Mouse (Mus musculus): ENCODE measurements at regions not wholly inside any gene's neighbourhood (a gene's known extent, or its start where the extent isn't known, plus 50 kb on each side); places are given as distances from the start of the nearest gene placed in this dataset.

DNA sequence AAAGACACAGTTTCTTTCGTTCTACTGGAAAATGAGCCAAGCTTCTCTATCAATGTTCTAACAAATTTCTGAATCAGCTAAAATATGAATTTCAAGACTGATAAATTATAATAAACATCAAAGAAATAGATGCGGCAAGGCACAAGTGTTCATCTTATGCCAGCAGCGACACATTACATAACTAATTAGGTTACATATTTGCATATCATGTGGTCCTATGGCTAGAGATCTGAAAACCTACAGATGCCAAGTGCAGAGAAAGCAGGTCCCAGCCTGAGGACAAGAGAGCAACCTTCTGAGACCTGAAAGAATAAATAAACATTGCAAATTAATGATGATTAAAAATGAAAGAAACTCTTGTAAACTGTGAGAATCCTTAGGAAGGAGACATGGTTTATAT lies 201.3 kb upstream of the Tent5a start:
- in situ Hi-C loops (cut with MboI, MseI) = no loop called here

DNA sequence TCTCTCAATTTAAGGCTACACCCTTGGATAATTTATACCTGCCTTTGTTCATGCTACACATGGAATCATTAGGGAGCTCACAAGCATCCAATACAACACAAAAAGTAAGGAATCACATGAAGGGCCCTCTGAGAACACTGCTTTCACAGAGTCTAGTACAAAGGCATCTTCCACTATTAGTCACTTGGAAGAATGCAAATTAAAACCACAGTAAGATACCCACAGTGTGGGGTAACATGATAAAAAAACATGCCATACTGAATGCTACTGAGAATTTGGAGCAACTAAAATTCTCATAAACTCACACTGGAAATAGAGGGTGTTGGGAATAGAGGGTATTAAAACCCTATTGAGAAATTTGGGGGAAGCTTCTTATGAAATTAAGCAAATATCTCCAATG lies 197.6 kb upstream of the Tent5a start:
- in situ Hi-C loops (cut with MboI, MseI) = no loop called here

GRCm38 (mm10) chr9:85521342-85521741 lies 194.2 kb upstream of the Tent5a start:
- in situ Hi-C loops (cut with MboI, MseI) = no loop called here

DNA sequence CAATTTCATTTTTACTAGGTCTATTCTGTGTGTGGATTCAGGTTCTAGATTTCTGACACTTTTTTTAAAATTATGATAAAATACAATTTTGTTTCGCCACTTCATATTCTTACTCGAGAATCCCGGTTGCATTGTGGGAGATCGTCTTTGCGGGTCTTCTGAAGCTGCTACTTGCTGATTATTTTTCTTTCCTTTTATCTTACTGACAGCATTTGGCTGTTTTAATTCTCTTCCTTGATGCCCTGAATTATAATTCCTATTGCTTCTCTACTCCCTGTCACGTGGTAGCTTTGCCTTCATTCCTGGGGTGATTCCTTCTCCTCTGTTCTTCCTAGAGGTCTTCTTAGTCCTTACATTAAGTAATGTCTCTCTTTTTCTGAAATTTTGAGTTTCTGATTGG lies 193.8 kb upstream of the Tent5a start:
- in situ Hi-C loops (cut with MboI, MseI) = no loop called here

DNA sequence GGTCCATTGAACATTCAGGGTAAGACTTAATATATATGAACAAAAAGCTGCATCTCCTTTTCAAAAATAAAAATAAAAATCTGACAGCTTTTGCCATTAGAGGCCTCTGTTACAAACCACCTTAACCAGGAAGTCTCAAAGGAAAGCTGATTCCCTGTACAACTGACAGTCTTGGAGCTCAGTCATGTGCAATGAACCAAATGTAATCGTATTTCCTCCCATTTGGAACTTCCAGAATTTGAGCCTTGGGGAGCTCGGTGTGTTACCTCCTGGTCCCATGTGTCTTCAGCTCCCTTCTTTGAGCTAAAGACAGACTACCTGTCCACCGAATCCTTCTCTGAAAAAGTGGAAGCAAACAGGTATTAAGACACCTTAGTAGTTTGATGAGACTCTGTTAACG lies 171.9 kb upstream of the Tent5a start:
- in situ Hi-C loops (cut with MboI, MseI) = loop anchor here (10.0 kb wide), 1 partner anchor 1126 kb away; no protein-coding TSS in a partner anchor

DNA sequence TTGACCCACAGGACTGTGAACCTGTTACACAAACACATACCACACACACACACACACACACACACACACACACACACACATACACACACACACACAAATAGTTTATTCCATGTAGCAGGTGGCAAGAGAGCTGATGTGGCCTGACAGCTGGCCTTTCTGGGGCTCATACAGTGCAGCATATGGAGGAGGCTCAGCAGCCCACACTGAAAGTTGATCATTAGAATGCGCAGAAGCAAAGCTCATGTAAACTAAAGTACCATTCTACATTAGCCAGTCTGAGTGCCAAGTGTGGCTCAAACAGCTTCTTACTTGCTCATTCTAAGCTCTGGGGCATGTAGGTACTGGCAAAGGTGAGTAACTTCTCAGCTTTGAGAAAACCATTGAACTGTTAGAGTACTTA lies 170.2 kb upstream of the Tent5a start:
- in situ Hi-C loops (cut with MboI, MseI) = loop anchor here (10.0 kb wide), 1 partner anchor 1127 kb away; no protein-coding TSS in a partner anchor

GRCm38 (mm10) chr9:85496506-85497239 lies 169.5 kb upstream of the Tent5a start:
- in situ Hi-C loops (cut with MboI, MseI) = loop anchor here (10.0 kb wide), 1 partner anchor 1128 kb away; no protein-coding TSS in a partner anchor

DNA sequence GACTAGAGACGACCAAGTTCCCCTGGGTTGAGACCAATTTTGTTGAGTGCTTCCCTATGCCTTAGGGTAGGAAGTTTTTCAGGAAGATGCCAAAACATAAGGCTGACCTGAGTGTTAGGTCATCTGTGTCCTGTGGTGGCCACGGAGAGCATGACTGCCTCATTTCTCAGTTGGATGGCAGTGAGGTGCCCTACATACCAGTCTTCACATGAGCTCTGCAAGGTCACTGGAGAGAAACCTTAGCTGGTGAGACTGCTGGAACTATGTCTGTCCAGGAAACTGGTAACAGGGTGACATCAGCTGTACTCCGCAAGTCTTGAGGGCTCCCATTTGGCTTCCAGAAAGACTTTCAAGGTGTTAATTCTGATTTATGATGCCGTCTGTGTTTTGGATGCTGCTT lies 167.9 kb upstream of the Tent5a start:
- in situ Hi-C loops (cut with MboI, MseI) = loop anchor here (10.0 kb wide), 1 partner anchor 1130 kb away; no protein-coding TSS in a partner anchor

GRCm38 (mm10) chr9:85493760-85494159 lies 166.6 kb upstream of the Tent5a start:
- in situ Hi-C loops (cut with MboI, MseI) = loop anchor here (10.0 kb wide), 1 partner anchor 1131 kb away; no protein-coding TSS in a partner anchor

GRCm38 (mm10) chr9:85490367-85490766 lies 163.2 kb upstream of the Tent5a start:
- in situ Hi-C loops (cut with MboI, MseI) = loop anchor here (10.0 kb wide), 1 partner anchor 1134 kb away; no protein-coding TSS in a partner anchor

DNA sequence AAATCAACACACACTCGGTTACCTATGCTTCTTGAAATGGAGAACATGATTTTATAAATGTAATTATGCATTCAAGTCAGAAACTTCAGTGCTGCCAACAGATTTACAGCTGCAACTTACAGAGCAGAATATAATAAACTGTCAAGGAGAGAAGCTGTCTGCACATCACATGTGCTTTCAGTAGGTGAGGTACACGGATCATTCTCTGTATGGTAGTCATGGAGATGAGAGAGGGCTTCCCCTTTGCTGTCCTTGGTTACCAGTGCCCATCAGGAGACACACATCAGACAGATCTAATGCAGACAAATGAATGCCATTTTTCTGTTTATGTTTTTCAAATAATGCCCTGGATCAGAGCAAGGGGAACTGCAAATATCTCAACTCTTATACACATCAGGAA lies 160.8 kb upstream of the Tent5a start:
- in situ Hi-C loops (cut with MboI, MseI) = loop anchor here (10.0 kb wide), 1 partner anchor 1743 kb away; no protein-coding TSS in a partner anchor

- in situ Hi-C loops (cut with MboI, MseI) = loop anchor here (10.0 kb wide), 1 partner anchor 1742 kb away; no protein-coding TSS in a partner anchor
These were observed 160.0 kb upstream of the Tent5a start for GRCm38 (mm10) chr9:85487052-85487668.

DNA sequence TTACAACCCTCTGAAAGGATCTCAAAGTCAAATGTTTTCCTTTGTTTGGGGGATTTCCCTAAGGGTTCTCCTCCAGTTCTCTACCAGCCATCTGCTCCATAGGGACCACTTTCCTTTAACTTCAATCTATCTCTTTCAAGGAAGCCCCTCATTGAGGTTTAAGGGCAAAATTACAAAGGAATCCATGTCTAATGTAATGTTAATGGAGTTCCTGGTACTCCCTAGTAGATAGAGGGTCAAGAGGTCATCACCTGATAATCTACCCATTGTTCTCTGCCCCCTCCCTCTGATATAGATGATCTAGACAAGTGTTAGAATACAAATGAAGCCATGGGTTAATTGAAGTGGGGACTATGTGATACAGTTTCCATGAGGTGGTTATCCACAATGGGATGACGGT lies 158.6 kb upstream of the Tent5a start:
- in situ Hi-C loops (cut with MboI, MseI) = loop anchor here (10.0 kb wide), 1 partner anchor 1741 kb away; no protein-coding TSS in a partner anchor

DNA sequence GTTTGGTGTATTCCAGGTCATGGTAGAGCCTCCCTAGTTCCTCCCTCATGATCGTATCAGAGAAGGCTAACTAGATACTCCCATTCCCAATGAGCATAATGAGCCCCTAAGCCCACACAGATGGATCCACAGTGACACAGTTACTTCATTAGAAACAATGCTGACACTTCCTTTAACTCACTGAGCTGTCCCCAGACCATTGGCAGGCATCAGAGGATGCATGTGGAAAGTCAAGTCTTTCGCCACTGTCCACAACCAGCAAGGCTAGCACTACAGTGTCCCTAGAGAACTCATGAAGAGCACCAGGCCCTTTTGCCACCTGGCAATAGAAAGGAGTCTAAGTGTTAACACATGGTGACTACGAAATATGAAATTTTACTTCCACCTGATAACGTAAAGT lies 156.1 kb upstream of the Tent5a start:
- in situ Hi-C loops (cut with MboI, MseI) = loop anchor here (10.0 kb wide), 1 partner anchor 1738 kb away; no protein-coding TSS in a partner anchor

GRCm38 (mm10) chr9:85480566-85480965 lies 153.4 kb upstream of the Tent5a start:
- in situ Hi-C loops (cut with MboI, MseI) = loop anchor here (10.0 kb wide), 1 partner anchor 1736 kb away; no protein-coding TSS in a partner anchor

DNA sequence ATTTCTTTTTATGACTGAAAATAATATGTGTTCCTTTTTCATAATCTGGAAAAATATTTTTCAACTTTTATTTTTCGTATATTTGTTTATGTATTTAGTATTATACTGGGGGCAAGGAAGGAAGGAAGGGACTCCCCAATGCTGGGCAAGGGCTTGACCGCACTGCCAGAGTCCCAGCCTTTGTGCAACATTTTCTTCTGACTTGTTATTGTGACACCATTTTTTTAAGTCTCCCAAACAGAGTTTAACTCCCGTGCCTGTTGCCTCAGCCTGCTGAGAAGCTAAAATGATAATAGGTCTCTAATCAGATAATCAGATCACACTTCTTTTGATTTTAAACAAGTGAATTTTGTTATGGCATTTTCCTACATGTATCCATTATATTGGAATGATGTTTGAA lies 148.1 kb upstream of the Tent5a start:
- in situ Hi-C loops (cut with MboI, MseI) = no loop called here

DNA sequence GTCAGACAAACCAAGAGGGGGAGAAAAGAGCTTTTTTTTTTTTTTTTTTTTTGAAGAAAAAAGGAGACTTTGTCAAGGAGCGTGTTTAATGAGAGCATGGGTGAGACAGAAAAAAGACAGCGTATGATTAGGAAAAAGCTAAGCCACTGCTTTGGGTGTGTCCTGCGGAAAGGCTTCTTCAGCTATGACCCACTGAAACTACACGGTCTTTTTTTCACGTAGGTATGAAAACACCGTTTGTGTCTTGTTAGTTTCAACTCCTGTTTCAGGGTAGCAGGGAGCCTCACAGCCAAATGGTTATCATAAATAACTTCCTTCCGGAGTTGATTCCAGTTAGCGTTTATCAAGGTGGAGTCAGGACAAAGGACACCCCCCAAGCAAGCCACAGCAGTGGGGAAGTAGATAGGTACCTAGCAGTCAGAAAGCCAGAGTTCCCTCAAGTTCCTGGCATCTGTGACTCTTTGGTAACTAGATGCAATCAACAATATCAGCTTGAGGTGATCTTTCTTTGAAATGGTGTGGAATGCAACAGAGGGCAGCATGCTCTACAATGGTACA lies 143.2 kb upstream of the Tent5a start:
- in situ Hi-C loops (cut with MboI, MseI) = no loop called here

GRCm38 (mm10) chr9:85469288-85469687 lies 142.1 kb upstream of the Tent5a start:
- in situ Hi-C loops (cut with MboI, MseI) = no loop called here

DNA sequence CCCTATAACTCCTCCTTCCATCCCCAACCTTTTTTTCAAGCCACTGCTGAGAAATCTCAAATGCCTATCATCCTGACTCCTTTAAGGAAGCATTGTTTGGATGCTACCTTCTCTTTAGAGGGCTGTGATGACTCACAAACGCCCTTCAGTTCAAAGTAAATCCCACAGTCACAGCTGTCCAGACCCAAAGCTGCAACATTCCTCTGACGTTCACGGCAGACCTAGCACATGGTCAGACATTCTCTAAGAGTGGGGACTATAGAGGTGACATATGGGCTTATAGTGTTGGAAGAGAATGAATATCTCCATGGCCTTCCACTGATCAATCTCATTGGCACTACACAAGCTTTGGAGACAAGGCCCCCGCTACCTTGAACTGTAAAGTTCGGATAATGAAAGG lies 139.5 kb upstream of the Tent5a start:
- in situ Hi-C loops (cut with MboI, MseI) = no loop called here

DNA sequence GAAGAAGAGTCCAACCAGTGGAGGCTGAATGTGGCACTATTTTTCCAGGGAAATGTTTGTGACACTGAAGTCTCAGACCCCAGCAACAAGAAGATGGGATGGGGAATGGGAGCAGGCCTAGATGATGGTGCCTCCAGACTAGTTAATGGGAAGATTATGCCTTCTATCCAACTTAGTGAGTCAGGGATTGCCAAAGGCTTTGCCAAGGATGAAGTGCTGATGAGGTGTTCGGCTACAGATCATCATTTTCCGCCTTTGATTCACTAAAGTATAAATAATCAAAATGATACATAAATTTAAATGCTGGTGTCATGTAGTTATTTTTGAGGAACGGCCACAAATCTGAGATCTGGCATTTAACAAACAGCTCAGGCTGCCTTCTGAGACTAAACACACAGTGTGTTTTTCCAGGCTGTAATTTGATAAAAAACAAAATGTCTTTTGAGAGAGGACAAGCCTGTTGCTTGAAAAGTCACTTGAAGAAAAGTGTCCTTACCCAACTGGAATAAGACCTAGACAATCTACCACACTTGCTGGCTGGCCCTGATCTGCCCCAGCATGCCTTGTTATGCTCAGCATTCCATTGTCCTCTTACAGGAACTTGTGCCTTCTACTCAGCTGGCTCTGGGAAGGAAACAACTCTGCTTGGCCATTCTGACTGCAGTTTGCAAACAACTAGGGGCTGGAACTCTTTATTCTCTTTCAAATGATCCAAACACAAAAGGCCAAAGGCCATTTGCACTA lies 132.1 kb upstream of the Tent5a start:
- in situ Hi-C loops (cut with MboI, MseI) = no loop called here

DNA sequence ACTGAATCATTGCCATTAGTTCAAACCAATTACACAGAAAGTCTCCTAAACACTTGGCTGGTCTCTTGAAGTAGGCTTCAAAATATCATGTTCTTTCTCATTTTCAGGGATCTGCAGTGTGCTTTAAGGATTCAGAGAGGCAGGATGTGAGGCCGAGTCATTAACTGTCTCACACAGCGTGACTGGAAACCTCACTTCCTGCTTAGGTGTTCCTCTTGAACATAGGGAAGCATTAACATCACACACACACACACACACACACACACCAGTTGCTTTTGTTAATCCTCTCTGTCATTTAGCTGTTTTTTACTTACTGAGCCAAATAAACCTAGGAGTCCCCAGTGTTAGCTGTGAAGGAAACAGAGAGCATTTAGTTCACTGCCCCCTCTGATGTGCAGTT lies 131.2 kb upstream of the Tent5a start:
- in situ Hi-C loops (cut with MboI, MseI) = no loop called here

DNA sequence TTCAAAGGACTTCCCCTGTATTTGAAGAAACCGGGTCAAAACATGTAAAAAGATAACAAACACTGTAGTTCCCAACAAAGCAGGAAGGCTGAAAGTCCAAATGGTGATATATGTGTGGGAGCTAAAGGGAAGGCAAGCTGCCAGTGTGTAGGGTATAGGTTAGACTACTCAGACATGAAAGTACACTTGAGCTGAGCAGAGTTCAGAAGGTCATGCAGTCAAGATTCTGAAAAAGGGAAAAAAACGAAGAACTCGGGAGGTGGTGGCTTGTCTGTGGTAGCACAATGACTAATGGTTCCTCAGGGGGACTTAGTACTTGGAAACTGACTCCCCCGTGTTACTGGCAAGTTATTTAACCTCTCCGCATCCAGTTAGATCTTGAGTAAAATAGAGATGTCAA lies 130.3 kb upstream of the Tent5a start:
- in situ Hi-C loops (cut with MboI, MseI) = no loop called here

Data from regulatory T cell (primary cell).